Mouse (Mus musculus) cerebellum, adult 2 months (tissue): ENCODE measurements around the gene Nlrp3.

Experiments
- CTCF ChIP-seq: fragments of 200-500 bp; IDR thresholded peaks from 2 replicates; pipeline ENCODE4 v1.5.1; 2011; ENCODE audit warnings: low read depth, mild to moderate bottlenecking, control low read depth, low read length, moderate library complexity, borderline replicate concordance; ENCODE audit not compliant: insufficient read depth
- POLR2A ChIP-seq: fragments of 200-500 bp; IDR thresholded peaks from 2 replicates; pipeline ENCODE4 v1.6.1; 2011; ENCODE audit warnings: low read length, control low read depth, borderline replicate concordance; ENCODE audit not compliant: insufficient read depth

GRCm38 (mm10) chr11:59543376-59543775 is 2.0 kb downstream of the Nlrp3 start:
- TF ChIP-seq POLR2A (no peak), CTCF (no peak)
